Mouse (Mus musculus): ENCODE measurements around the gene Ppil2.

Gene Ppil2

DNA sequence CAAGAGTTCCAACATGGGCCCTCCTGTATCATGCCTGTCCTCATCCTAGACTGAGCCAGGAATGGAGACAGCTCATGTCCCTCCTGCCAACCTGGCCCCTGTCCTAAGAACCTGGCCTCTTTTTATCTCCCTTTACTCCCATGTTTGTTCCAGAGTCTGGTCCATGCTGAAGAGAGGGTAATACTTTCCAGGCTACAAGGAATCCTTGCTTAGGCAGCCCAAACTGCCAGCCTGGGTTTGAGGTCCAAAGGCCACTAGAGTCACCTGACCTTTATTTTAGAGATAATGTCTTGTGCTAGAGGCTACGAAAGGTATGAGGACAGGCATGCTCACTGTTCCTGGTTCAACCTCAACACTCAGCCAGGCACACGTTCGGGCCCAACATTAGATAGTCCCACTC lies 14.1 kb downstream of the Ppil2 start:
- no peak for DNase-seq (ENCODE audit: low read depth)

DNA sequence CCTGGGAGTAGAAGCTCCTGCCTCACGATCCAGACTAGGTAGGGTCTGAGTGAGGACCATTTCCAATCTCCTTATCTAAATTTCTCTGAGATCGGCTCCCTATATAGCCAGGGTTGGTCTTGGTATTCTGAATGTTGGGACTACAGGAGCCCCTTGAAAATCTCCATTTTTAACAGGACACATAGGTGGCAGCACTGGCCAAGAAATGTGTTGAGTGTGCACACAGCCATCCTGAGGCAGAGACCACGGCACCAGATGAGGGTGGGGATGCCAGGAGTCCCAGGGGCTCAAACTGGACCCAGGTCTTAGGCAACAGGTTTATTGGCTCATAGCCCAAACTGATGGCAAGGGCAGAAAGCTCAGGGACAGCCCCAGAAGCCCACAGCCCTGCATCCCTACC lies 22.7 kb downstream of the Ppil2 start:
- DNase-seq (ENCODE audit: low read depth), result no peak

DNA sequence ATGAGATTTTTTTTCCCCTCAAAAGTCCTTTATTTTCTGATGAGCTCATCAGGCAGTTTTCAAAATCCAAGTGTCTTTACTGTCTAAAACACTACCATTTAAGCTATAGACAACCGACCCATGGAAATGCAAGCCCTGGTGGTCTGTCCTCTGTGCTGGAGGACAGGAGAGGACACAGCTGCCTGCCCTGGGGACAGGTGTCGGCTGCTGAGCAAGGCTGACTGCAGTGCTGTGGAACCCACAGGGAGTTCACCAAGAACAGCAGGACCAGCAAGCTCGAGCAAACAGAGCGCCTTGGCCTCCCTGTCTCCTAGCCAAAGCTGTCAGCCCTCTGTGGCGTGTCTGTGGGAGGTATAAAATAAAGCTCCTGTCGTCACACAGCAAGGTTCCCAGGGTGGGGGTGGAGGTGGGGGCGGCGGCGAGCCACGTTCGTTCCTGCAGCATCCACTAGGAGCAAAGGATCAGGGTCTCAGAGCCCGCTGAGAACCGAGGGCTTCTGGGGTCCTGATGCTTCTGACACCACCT lies 24.3 kb downstream of the Ppil2 start:
- no peak for DNase-seq (ENCODE audit: low read depth)

DNA sequence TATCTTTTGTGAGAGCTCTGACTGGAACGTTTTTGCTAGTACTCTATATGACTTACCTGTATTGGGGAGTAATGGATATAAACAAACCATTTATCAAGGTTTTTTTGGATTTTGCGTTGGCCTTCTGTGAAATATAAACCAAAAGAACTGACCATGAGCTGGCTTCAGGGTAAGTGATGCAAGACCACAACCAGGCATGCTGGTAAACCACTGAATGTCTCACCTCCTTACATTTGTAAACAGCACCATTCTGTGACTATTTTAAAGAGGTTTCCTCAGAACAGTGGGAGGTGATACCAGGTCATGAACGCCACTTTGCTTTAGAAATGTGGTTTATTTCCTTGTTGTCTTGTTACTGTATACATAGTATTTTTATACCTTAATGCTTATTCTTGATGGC lies 24.8 kb downstream of the Ppil2 start:
- DNase-seq (ENCODE audit: low read depth), result no peak

DNA sequence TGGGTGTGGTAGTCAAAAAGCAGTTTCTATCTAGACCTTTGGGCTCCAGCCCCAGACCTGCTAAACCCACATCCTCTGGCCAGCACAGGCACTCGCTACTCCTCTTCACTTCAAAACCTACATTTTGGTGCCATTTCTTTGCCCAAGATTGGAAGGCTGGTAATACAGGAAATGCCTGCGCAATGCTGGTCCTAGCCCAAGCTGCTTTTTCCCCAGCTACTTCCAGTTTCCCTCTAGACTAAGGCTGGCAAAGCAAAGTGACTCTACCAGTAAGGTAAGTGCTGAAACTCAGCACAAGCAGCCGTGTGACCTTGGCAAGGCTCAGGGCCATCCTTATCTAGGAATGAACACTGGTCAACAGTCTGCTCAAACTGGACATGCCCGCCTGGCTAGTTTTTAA lies 25.4 kb downstream of the Ppil2 start:
- DNase-seq (ENCODE audit: low read depth), result no peak

DNA sequence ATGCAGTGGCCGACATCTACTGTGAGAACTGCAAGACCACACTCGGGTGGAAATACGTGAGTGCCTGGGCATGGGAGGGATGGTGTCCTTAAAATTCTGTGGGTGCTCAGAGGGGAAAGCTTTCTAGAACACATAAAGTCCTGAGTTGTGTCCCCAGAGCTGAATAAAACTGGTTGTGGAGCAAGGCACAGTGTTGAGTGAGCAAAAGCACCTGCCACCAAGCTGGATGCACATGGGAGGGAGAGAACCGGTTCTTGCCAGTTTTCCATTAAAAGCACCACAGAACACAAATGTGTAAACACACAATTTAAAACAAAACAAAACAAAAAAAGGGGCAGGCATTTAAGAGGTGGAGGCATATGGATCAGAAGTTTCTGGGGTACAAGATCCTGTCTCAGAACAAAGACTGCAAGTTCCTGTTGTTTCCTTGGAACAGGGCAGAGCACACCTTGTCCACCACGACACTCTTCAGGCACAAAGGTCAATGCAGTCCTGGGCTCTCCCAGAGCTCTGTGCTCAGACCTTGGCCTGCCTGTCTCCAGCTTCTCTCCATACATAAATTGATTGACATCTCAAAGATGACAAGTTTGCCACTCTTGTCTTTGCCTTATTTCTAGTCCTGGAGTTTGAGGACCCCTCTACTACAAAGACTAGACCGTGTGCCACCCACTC lies 28.8 kb downstream of the Ppil2 start:
- DNase-seq (ENCODE audit: low read depth), result no peak

DNA sequence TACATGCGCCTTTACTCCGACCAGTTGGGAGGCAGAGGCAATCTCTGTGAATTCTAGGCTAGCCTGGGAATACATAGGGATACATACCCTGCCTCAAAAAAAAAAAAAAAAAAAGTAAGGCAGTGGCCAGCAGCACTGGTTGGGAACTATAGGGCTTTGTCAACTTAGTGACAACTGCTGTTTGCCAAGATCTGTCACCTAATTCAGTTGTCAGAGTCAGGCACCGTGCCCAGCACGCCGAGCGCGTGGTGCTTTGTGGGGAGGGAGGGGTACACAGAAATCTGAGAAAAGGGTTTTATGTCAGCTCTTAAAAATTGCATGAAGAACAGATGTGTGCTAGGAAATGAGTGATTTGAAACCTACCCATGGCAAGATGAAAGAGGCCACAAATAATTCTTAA lies 33.0 kb downstream of the Ppil2 start:
- DNase-seq (ENCODE audit: low read depth), result no peak

DNA sequence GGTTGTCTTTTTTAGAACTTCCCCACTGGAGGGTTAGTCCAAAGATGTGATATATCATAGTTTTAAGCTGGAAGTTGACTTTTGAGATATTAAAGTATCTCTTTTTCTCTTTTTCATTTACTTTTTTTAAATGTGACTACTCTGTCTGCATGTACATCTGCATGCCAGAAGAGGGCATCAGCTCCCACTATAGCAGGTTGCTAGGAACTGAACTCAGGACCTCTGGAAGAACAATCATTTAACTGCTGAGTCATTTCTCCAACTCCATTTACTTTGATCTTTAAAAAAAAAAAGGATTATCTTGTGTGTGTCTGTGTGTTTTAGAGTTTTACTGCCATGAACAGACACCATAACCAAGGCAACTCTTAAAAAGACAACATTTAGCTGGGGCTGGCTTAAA lies 34.2 kb downstream of the Ppil2 start:
- no peak for DNase-seq (ENCODE audit: low read depth)

DNA sequence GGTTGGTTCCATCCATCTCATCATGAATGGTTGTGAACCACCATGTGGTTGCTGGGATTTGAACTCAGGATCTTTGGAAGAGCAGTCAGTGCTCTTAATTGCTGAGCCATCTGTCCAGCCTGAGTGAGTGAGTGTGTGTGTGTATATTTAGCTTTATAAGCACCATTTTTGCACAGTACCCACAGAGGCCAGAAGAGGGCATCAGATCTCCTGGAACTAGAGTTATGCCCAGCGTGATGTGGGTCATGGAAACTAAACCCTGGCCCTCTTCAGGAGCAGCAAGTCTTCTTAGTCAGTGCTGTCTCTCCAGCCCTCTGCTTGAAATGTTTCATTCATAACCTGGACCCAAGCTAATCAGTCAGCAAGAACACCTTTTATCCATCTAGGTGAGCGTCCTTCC lies 34.8 kb downstream of the Ppil2 start:
- DNase-seq (ENCODE audit: low read depth), result no peak

DNA sequence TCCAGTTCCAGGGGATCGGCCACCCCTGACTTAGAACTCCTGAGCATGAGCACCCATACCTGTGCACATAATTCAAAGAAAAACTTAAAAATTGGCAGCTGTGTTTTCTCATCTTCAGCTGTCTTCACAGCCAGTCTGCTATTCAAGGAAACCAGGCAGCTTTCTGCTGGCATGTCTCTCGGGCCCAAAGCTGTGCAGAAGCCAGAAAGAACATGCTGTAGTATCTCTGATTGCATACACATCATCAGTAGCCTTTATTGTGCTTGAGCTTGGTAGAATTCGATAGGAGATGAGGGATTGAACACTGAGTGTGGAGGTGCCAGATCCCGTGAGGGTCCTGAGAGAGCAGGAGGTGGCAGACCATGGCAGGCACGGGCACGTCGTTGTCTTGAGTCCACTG lies 38.1 kb downstream of the Ppil2 start:
- no peak for DNase-seq (ENCODE audit: low read depth)

DNA sequence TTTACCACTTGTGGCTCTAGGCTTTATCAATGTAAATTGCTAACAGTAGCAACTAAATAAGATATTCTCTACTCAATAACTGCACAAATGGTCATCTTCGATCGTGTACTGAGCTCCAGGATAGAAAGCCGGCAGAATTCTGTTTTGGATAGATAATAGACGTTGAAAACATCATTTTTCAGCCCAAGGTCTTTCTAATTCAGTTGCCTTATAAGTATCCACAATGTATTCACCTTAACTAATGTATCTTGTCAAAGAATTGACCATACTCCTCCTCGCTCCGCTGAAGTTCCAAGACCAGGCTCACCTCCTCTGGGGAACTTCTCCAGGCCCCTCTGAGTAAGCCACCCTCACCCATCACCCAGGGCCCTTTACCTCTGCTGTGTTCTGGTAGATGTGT lies 40.3 kb downstream of the Ppil2 start:
- DNase-seq (ENCODE audit: low read depth), result no peak

DNA sequence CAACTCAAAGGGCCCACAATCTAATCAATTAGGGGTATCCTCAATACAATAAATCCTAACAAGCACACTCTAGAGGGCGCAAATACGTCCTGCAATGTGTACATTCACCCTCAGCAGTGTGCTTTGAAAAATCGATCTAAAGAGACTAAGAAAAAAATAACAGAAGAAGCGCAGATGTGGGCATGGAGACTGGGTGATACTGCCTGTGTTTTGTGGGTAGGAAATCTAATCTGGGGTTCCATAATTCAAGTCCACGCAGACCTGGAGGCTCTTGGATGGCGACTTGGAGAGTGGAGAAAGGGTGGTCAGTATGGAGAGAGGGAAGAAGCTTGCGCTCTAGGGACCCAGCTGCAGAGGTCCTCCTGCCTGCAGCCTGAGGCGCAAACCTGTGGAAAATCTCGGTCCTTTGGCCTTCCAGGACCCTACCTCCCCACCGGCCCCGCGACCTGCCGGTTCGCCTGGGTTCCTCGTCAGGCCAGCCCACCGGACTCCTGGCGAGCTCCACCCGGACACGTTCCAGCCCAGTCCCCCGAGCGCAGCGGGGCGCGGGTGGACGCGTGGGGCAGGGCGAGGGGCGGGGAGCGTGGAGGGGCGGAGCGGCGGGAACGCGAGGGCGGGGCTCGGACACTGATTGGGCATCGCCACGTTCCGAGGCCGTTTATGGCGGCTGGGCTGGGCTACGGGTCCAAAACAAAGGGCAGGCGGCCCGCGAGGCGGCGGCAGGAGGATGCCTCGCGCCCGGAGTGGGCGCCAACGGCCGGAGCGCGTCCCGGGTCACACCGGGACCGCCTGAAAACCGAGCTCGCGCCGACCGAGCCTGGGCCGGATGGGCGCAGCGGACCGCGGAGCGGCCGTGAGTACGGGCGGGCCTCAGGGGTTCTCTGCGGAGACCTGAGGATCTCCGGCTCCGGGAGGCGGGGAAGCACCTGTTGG lies 41.3 kb downstream of the Ppil2 start, which contains the start of gene Ypel1:
Gene Ypel1, plus strand, starts transcription at position 186 of the 933 bp plus-strand sequence.
- DNase-seq (ENCODE audit: low read depth), result peak; percentile 38

DNA sequence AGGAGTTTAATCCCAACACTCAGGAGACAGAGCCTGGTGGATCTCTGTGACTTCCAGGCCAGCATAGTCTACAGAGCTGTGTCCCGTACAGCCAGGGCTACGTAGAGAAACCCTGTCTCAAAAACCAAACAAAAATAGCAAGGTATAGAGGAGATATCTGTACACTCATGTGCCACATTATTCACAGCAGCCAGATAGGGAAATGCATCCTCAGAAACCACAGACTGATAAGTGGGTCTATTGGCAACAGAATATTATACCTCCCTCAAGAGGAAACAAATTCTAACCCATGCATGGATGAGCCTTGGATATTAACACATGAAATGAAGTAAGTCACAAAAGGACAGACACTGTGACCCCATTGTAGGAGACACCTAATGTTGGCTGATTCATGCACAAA lies 43.5 kb downstream of the Ppil2 start:
- DNase-seq (ENCODE audit: low read depth), result no peak

DNA sequence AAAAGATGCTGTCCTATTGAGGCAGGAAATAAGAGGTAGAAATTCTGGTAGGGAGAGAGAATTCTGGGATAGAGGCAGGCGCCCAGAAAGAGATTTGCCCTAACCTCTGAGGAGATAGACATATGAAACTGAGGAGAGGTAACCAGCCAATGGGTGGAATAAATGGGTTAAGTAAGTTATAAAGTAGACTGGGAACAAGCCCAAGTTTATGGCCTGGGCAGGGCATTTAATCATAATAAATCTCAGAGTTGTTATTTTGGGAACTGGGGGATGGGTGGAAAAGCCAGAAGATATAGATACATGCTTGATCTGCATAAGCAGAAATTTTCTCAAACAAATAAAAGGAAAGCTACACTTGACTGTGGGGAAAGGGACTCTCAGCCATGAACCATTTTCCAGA lies 48.7 kb downstream of the Ppil2 start:
- DNase-seq (ENCODE audit: low read depth), result no peak

DNA sequence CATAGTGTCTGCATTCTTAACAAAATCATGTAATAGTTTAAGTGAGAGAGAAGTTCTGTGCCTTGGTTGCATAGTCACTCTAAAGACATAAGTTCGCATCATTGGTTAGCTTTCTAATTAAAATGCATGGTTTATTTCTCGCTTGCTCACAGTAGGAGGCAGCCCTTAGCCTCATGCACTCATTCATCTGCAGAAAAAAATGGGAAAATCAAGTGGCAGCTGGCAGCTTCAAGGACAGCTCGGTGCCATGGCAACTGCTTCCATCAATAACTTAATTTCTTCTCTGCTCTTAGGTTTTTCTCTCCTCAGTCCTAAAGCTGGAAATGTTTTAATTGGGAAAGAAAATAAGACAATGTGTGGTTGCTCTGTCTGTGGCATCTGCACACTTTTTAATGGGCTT lies 55.5 kb downstream of the Ppil2 start:
- DNase-seq (ENCODE audit: low read depth), result no peak

DNA sequence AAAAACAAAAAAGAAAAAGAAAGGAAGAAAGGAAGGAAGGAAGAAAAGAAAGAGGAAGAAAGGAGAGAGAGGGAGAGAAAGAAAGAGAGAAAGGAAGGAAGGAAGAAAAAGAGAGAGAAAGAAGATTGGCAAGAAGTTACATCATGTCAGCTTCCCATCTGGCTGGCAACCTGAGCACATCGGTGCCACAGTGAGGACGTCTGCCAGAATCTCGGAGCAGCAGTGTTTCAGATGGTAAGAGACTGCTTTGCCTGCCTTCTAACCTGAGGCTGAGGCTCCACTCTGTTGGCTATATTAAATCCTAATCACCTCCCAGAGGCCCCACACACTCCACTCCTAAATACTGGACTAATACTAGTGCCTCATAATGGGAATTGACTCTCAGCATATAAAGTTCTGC lies 57.2 kb downstream of the Ppil2 start:
- DNase-seq (ENCODE audit: low read depth), result no peak

DNA sequence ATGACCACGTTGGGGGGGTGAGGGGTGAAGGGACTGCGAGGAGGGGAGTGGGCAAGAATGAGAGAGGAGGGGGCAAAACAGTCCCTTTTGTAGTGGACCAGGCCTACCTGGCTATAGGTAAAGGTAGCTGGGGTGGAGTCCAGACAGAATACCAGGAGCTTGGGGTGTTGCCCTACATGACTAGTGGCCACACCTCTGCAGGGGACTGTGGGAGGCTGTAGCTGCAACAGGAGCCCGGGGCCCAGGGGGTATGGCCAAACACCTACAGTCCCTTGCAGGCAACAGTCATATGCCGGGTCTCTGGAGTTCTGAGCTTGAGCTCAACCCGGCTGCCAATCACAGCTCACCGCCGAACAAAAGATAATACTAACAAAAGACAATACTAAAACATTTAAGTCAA lies 59.0 kb downstream of the Ppil2 start:
- no peak for DNase-seq (ENCODE audit: low read depth)

DNA sequence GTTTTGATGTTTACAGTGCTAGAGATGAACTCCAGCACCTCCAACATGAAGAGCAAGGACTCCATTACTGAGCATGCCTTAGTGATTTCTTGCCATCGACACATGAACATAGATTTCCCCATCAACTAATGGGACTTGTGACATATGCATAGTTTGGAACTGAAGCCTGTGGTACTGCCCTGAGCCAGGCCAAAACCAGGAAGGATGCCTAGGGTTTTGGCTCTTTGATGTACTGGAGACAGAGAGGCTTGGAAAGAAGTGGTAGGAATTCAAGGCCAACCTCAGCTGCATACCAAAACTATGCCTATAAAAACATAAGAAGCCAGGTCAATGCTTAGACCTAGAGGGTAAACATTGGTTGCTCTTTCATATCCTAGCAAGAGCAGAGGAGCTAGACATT lies 61.2 kb downstream of the Ppil2 start:
- no peak for DNase-seq (ENCODE audit: low read depth)

DNA sequence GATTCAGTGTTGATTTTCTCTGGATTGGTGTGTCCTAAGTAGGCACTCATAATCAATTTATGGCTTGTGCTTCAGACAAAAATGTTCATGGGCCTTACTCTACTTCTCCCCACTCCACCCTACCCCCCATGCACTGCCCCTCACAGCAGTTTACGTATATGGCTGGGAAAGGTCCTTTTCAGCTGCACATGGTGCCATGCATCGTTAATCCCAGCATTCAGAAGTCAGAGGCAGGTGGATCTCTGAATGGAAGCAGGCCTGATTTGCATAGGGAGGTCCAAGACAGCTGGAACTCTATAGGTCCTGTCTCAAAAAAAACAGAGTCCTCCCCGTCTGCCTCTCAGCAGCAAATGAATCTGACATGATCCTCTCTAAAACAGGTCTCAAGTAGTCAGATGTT lies 65.8 kb downstream of the Ppil2 start:
- DNase-seq (ENCODE audit: low read depth), result no peak

DNA sequence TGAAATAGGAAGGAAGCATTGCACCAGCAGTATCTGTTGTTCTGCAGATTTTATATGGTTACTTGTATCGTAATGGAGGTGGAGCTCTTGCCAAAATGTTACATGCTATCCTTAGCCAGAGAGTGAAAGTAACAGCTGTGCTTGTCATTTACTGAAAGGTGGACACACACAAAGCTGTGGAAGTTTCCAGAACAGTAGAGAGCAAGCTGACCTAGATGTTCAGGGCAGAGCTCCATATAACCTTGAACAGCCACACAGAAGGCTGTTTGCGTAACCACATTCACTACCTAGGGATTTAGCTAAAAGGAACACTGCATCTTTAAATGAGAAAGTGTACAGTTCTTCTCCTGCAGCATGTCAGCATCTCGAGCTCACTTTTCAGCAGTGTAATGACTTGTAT lies 66.7 kb downstream of the Ppil2 start:
- no peak for DNase-seq (ENCODE audit: low read depth)

DNA sequence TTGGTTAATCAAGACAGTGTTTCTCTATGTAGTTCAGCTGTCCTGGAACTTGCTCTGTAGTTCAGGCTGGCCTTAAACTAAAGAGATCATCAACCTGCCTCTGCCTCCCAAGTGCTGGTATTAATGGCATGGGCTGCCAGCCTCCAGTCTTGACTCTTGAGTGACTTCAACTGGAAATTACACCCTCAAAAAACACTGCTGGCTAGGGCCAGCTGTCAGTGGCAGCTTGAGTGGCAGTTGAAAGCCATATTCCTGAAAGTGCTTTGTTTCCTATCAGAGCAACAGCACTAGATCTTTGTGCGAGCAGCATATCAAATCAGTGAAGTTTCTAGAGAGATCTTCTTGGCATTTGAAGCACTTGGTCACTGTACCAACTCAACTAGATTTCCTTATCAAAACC lies 69.6 kb downstream of the Ppil2 start:
- no peak for DNase-seq (ENCODE audit: low read depth)

DNA sequence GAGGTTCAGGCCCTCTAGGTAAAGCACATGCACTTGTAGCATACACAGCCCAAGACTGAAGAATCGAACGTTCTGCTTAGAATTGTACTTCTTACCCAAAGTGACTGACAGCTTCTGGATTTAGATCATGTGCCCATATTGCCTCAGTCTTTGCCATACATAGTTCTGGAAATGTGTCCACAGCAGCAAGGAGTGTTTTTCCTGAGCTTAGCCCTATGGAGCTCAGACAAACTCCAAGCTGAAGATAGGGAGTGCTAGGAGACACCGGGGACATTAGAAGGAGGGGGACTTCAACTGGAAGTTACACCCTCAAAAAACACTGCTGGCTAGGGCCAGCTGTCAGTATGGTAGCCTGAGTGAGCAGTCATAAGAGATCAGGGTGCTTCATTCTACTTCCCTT lies 70.3 kb downstream of the Ppil2 start:
- DNase-seq (ENCODE audit: low read depth), result no peak
